In genomic region chr5:111421424-111421823, GRCm38 (mm10) we compare ENCODE assay signal across 11 mouse cellular contexts. TPM values are rescaled to one million over a fixed set of nuclear protein-coding genes. Genes with fewer than 3 reads are reported as not detected.
DNase-seq lines count a peak whose midpoint lies in the region; ATAC-seq and TF ChIP-seq lines count a peak whose summit lies in the region.
"Had no signal": no experiment of that assay in that cellular context is flagged by ENCODE, and none has a peak within 500 bp of the region (broad histone marks: within the 10 kb centered on the region; RNA-seq: fewer than 3 reads in every experiment).

No protein-coding gene starts in this region.

- WGBS in limb, embryonic 15.5 days = 68% methylated on average over 15 of the region's 15 CpGs
- WGBS in stomach, postnatal 0 days = 78% methylated on average over 15 of the region's 15 CpGs

- peaks cover 32% of the 10 kb centered on the region for H3K27me3 ChIP-seq in limb, embryonic 15.5 days
- peaks cover 7% of the 10 kb centered on the region; the same call in 1 of the 2 replicates for H3K27me3 ChIP-seq in stomach, postnatal 0 days (ENCODE audit: control insufficient read depth, insufficient read depth, low read length)

- H3K4me3 ChIP-seq in gastrocnemius, adult 2 months = peak overlapping the region; percentile 98
- peak overlapping the region; percentile 86 for H3K4me3 ChIP-seq in limb, embryonic 15.5 days
- H3K4me3 ChIP-seq in stomach, postnatal 0 days (ENCODE audit: low read depth, low read length) = peak overlapping the region; percentile 80
- H3K4me3 ChIP-seq: myocyte had no signal

- H3K9ac ChIP-seq in limb, embryonic 15.5 days = no peak overlapping the region
- H3K9ac ChIP-seq in stomach, postnatal 0 days (ENCODE audit: low read length) = 0 out of 2 replicates have a peak overlapping the region, but pooled peaks have one; percentile 31

- H3K36me3 ChIP-seq in limb, embryonic 15.5 days = peaks cover 10% of the 10 kb centered on the region; the same call in 1 of the 2 replicates
- H3K36me3 ChIP-seq in stomach, postnatal 0 days (ENCODE audit: control insufficient read depth, insufficient read depth, low read length) = no peaks in the 10 kb centered on the region

- intact Hi-C loops in gastrocnemius, adult 2 months (cut with DNase I) = loop anchor here (5.0 kb wide), 1 partner anchor 86 kb away; no protein-coding TSS in a partner anchor
- intact Hi-C loops in gastrocnemius, postnatal 14 days (cut with DNase I; ENCODE audit: low total_unique reads) = no loop called here

- no peak for DNase-seq in gastrocnemius, adult 2 months
- DNase-seq in gastrocnemius, postnatal 14 days = no peak
- DNase-seq in retina, postnatal 1 day = peak; percentile 12
- DNase-seq in retina, embryonic 14.5 days (ENCODE audit: low spot score) = no peak
- no peak for DNase-seq in stomach, postnatal 0 days (ENCODE audit: low spot score)
- no peak for DNase-seq in ovary, postnatal 14 days (ENCODE audit: low spot score)
- DNase-seq: gastrocnemius, postnatal 36 days; thymus, postnatal 14 days had no signal

- no peaks in the 10 kb centered on the region for H3K9me3 ChIP-seq in limb, embryonic 15.5 days
- no peaks in the 10 kb centered on the region for H3K9me3 ChIP-seq in stomach, postnatal 0 days (ENCODE audit: control insufficient read depth, low read length)

- H3K4me1 ChIP-seq in limb, embryonic 15.5 days = peaks cover 80% of the 10 kb centered on the region
- peaks cover 12% of the 10 kb centered on the region for H3K4me1 ChIP-seq in stomach, postnatal 0 days (replicated peaks; ENCODE audit: control insufficient read depth, insufficient read depth)

- no peak for TF ChIP-seq EP300 in stomach, postnatal 0 days (optimal IDR thresholded peaks at IDR 0.05)

- peak overlapping the region; percentile 92 for H3K27ac ChIP-seq in gastrocnemius, adult 2 months
- no peak overlapping the region for H3K27ac ChIP-seq in limb, embryonic 15.5 days
- H3K27ac ChIP-seq in stomach, postnatal 0 days (replicated peaks) = no peak overlapping the region

- peak overlapping the region; percentile 91 for H3K4me2 ChIP-seq in limb, embryonic 15.5 days
- peak overlapping the region; percentile 94 for H3K4me2 ChIP-seq in stomach, postnatal 0 days (replicated peaks; ENCODE audit: low read depth)

- ATAC-seq in limb, embryonic 15.5 days (ENCODE audit: insufficient number of reproducible peaks, low FRiP score, low TSS enrichment, low read depth) = no peak
- ATAC-seq in stomach, postnatal 0 days (ENCODE audit: low FRiP score, low TSS enrichment) = no peak
- ATAC-seq in granulocyte monocyte progenitor cell, adult 5-6 weeks (replicated peaks; ENCODE audit: poor library complexity, severe bottlenecking) = no peak

- TF ChIP-seq CTCF in gastrocnemius, adult 2 months (IDR thresholded peaks at IDR 0.05) = no peak
- TF ChIP-seq CTCF in stomach, postnatal 0 days (IDR thresholded peaks at IDR 0.05; ENCODE audit: low read depth) = no peak

RNA-seq across cellular contexts. Expression of gene Mn1, which starts 4.3 kb away (rescaled TPM):
- 10 to 100 TPM; 43.9 to 85.9 TPM for total RNA-seq in gastrocnemius, adult 2 months (2021)
- total RNA-seq in gastrocnemius, postnatal 14 days (2021) = 10 to 100 TPM; 33.8 to 58.1 TPM
- 14.7 and 16.9 TPM in 2 replicates for polyA plus RNA-seq in limb, embryonic 15.5 days (2015; fragmentation: Nextera tagmentation; extraction: Ambion mirVana)
- 4.9 and 5.6 TPM in 2 replicates for polyA plus RNA-seq in stomach, postnatal 0 days (2015; fragmentation: Nextera tagmentation; extraction: Ambion mirVana)
- total RNA-seq in granulocyte monocyte progenitor cell, adult 5-6 weeks (2014; fragmentation: Nextera tagmentation) = 0.64 TPM in 1 of 2 replicates, not detected in the other
- not detected in 2 replicates for total RNA-seq in granulocyte monocyte progenitor cell, adult 5-6 weeks (2017)

Comparison
In these comparisons a context has a peak if more than half of its experiments do, and no peak if none do; other contexts are left out.
1. RNA of gene Mn1, which starts 4.3 kb away (total RNA-seq): 43.9 to 85.9 TPM in gastrocnemius, adult 2 months and 33.8 to 58.1 TPM in gastrocnemius, postnatal 14 days; 0.64 TPM in granulocyte monocyte progenitor cell, adult 5-6 weeks; every median in the first group is over 10 times any median in the second.
2. Peak in every context shown above with its lines, with median percentiles within 50 percentile points of each other: H3K4me3 ChIP-seq.